Mouse (Mus musculus): ENCODE data around the gene Cobll1.

GRCm38 (mm10) chr2:65103801-65104200, 135.4 kb downstream of the Cobll1 start:
- TF ChIP-seq CTCF (IDR thresholded peaks at IDR 0.05; ENCODE audit: extremely low read depth, insufficient read depth, low read length) (no peak), POLR2A (IDR thresholded peaks at IDR 0.05; ENCODE audit: extremely low read depth, insufficient read depth, low read length) (no peak)
